Mouse (Mus musculus) gastrocnemius, postnatal 4 days (tissue): ENCODE results near the gene Eml2. TPM values are rescaled to one million over a fixed set of nuclear protein-coding genes. Genes with fewer than 3 reads are reported as not detected.
"Not testable (repeated sequence)": the region's sequence is repeated elsewhere in the genome, so short reads cannot be mapped to it uniquely, and the experiment has no call there.

Experiments
- DNase-seq, 2 experiments: peaks; one replicate each; pipeline ENCODE4 v3.0.0; 2021 to 2022; ENCODE audit warnings: low spot score in 2 of 2, mixed read lengths in 2 of 2
- long read RNA-seq, 2 experiments: library from polyadenylated mRNA; stranded (forward); transcript quantifications; one replicate each; pipeline ENCODE4 v2.0.0; 2021
- total RNA-seq, 2 experiments: library from RNA; stranded (reverse); gene quantifications; 2 replicates each; pipeline ENCODE4 v1.2.3; 2021

The Eml2 gene
- 10 to 100 TPM; 17.0 to 18.1 TPM for total RNA-seq
- long read RNA-seq, experiment 1, partial matches to known transcripts: 1 of 2 reads
- long read RNA-seq, experiment 1, other reads (novel, unspliced or antisense): 1 of 2 reads
- long read RNA-seq, experiment 2, partial matches to known transcripts: 0 of 2 reads
- long read RNA-seq, experiment 2, other reads (novel, unspliced or antisense): 2 of 2 reads

DNA sequence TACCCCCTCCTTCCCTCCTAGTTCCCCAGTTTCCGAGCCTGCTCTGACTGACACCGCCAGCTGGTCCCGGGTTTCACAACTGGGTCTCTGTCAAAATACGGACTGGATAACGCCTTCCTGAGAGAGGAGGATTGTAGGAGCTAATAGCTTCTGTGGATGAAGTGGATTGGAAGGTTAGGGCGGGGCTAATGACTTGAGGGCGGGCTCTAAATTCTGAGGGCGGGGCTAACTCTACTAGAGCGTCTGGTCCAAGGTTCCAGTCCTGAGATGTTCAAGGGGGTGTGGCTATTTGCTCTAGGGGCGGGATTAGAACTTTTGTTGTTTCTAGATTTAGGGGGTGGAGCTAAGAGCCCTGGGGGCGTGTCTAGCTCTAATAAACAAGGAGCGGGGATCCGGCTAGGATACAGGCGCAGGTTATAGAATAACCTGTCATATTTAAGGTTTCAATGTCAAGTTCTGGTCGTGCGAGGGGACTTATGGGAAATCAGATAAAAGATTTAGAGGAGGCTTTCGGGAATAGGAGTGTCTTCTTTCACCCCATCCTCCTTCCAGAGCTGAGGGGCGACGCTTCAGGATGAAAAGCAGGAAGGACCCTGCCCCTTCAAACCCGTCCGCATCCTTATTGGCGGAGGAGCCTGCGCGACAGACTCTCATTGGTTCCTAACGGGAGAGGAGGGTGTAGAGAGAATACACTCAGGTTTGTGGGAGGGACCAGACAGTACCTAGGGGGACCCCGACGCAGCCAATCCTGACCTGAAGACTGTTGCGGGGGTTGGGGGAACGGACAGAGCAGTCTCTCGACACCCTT is at the start of gene Eml2:
Eml2 (plus strand) TSS at position 714 of the 808 bp plus-strand sequence.
- no peak for DNase-seq

GRCm38 (mm10) chr7:19127744-19128143 is 48.5 kb upstream of the Eml2 start:
- no peak for DNase-seq

DNA sequence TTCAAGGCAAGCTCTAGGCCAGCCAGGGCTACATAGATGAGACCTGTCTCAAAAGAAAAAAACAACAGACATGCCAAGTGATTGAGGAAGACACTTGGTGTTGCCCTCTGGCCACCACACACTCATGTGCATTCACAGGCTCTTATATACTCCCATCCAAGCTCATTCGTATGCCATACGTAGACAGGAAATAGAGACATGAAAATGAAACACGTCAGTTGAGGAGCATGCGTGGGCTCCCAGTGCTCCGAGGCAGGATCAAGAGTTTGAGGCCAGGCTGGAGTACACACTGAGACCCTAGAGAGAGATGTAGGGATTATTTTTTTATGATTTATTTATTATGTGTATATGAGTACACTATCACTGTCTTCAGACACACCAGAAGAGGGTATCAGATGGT is 46.8 kb upstream of the Eml2 start:
- DNase-seq: no peak

DNA sequence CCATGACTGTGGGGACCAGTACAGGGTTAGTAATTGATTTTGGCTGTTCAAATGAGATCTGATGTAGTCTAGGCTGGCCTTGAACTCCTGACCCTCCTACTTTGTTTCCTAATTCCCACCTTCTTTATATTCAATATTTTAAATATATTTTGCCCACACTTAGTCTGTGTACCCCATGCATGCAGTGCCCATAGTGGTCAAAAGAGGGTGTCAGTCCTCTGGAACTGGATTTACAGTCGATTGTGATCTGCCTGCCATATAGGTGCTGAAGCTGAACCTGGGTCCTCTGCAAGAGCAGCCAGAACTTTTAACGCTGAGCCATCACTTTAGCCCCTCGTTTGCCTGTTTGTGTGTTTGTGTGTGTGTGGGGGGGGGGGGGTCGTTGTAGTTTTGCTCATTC is 45.6 kb upstream of the Eml2 start:
- DNase-seq: no peak

DNA sequence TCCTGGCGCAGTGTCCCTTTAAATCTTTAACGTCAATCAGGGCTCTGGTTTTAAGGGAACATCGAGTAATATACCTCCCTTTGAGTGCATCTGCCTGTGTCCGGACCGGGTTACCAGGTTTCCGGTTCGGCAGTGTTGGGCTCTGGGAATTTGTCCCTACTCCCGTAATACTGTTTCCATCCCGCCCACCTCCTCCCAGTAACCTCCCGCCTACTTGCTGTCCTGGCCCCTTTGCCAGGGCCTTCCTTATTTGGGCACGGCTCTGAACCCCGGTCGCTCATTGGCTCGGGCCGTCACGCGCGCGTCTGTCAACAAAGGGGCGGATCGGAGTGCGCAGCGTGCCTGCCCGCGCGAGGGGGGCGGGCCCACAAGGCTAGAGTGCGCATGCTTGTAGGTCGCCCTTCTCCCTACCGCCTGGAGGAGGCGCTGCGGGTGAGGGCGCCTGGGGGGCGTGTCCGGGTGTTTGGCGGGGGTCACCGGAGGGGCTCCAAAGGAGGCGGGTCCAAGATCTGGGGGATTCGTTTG is 44.8 kb upstream of the Eml2 start:
- peak; percentile 97 for DNase-seq

GRCm38 (mm10) chr7:19136168-19136567 is 40.1 kb upstream of the Eml2 start:
- DNase-seq: no peak

DNA sequence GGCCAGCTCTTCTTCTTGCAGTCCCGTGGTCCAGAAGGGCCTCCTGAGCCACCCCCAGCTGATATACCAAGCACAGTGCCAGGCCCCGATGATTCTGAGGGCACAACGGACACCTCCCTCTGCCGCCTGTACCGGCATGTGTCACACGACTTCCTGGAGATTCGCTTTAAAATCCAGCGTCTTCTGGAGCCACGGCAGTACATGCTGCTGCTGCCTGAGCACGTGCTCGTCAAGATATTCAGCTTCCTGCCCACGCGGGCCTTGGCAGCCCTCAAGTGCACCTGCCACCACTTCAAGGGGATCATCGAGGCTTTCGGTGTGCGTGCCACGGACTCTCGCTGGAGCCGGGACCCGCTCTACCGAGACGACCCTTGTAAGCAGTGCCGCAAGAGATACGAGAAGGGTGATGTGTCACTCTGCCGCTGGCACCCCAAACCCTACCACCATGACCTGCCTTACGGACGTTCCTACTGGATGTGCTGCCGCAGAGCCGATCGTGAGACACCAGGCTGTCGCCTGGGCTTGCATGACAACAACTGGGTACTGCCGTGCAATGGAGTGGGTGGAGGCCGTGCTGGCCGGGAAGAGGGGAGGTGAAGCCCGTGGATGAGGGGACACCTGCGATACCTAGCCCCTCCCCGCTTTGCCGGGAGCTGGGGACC is 39.4 kb upstream of the Eml2 start:
- DNase-seq: no peak

GRCm38 (mm10) chr7:19137380-19137779 is 38.8 kb upstream of the Eml2 start:
- DNase-seq: no peak

- no peak for DNase-seq
Measured at GRCm38 (mm10) chr7:19146793-19147192, 29.4 kb upstream of the Eml2 start.

DNA sequence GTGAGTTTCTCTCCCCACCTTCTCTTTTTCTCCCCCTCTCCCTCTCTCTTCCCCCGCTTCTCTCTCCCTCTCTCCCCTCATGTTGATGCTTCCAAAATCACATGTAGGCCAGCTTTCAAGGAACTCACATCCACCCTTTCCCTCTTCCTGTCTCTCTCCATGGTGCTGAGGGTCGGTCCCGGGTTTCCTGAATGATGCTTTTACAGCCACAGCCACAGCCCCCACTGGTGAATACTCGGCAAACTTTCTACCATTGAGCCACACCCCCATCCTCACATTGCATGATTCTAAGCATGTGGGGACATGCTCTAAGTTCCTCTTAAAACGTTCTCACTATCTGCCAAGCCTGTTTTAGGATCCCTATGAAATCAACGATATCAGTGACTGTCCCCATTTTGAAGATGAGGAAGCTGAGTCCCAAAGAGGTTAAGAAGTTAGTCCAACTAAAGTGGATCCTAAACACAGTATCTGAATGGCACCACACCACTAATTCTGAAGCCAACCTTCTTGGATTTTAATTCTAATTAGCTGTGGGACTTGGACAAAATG is 28.6 kb upstream of the Eml2 start:
- no peak for DNase-seq

GRCm38 (mm10) chr7:19148180-19148874 is 27.9 kb upstream of the Eml2 start:
- DNase-seq: no peak

GRCm38 (mm10) chr7:19148875-19149541 is 27.2 kb upstream of the Eml2 start, which contains the start of gene Qpctl:
Gene Qpctl, minus strand, starts transcription at chr7:19149291.
- peak; percentile 92 to 97 for DNase-seq

GRCm38 (mm10) chr7:19149626-19150025 is 26.6 kb upstream of the Eml2 start, which contains the start of gene Snrpd2:
Gene Snrpd2, plus strand, starts transcription at chr7:19149722.
- DNase-seq: peak; percentile 94 to 99

GRCm38 (mm10) chr7:19151121-19151520 is 25.1 kb upstream of the Eml2 start:
- DNase-seq: not testable (repeated sequence)

- DNase-seq: no peak
Measured at GRCm38 (mm10) chr7:19154796-19155195, 21.4 kb upstream of the Eml2 start.

- DNase-seq: no peak
Measured at GRCm38 (mm10) chr7:19155825-19156475, 20.3 kb upstream of the Eml2 start.

- peak; percentile 86 for DNase-seq
Measured at GRCm38 (mm10) chr7:19157160-19157800, 18.9 kb upstream of the Eml2 start.

GRCm38 (mm10) chr7:19158601-19159000 is 17.6 kb upstream of the Eml2 start:
- DNase-seq: no peak

DNA sequence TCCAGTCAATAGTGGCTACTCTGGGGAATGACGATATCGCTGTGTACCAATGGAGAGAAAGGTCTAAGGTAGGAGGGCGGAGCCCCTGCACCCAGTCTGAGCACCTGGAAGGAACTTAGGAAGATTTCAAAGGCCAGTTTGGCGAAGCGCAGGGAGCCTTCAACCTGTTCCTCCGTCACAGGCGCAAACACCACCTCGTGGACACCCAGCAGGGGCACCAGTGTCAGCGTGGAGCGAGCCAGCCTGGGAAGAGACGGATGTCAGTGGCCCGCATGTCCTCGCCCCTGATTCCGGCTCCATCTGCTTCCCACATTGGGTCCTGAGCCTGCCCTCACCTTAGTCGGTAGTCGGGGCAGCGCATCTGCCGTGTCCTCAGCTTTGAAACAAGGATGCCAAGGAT is 16.8 kb upstream of the Eml2 start:
- DNase-seq: no peak
